Mouse (Mus musculus): ENCODE results near the gene Hoxa6.

Hoxa6 gene

GRCm38 (mm10) chr6:52216691-52217458, 8.4 kb upstream of the Hoxa6 start:
- no peak for DNase-seq (ENCODE audit: low read depth, low spot score)

GRCm38 (mm10) chr6:52215771-52216535, 7.4 kb upstream of the Hoxa6 start:
- no peak for DNase-seq (ENCODE audit: low read depth, low spot score)

GRCm38 (mm10) chr6:52215070-52215469, 6.5 kb upstream of the Hoxa6 start:
- no peak for DNase-seq (ENCODE audit: low read depth, low spot score)

- no peak for DNase-seq (ENCODE audit: low read depth, low spot score)
These were observed 5.7 kb upstream of the Hoxa6 start for GRCm38 (mm10) chr6:52214271-52214670.

- DNase-seq (ENCODE audit: low read depth, low spot score): no peak
These were observed 4.8 kb upstream of the Hoxa6 start, which contains the start of the genes Hoxa3 and Gm28308 for GRCm38 (mm10) chr6:52213119-52213986. Gene Hoxa3, minus strand, starts transcription at chr6:52213336. Gene Gm28308, minus strand, starts transcription at chr6:52213339.

- no peak for DNase-seq (ENCODE audit: low read depth, low spot score)
These were observed 4.1 kb upstream of the Hoxa6 start for GRCm38 (mm10) chr6:52212556-52213118.

- DNase-seq (ENCODE audit: low read depth, low spot score): no peak
These were observed 3.4 kb upstream of the Hoxa6 start for GRCm38 (mm10) chr6:52211961-52212360.

- DNase-seq (ENCODE audit: low read depth, low spot score): no peak
These were observed 2.8 kb upstream of the Hoxa6 start for GRCm38 (mm10) chr6:52211170-52211935.

GRCm38 (mm10) chr6:52209685-52210046, 1.1 kb upstream of the Hoxa6 start:
- DNase-seq (ENCODE audit: low read depth, low spot score): no peak

GRCm38 (mm10) chr6:52208868-52209684, 554 bp upstream of the Hoxa6 start:
- no peak for DNase-seq (ENCODE audit: low read depth, low spot score)

- DNase-seq (ENCODE audit: low read depth, low spot score): no peak
These were observed 892 bp downstream of the Hoxa6 start for GRCm38 (mm10) chr6:52207684-52207976.

GRCm38 (mm10) chr6:52206882-52207683, 1.4 kb downstream of the Hoxa6 start:
- DNase-seq (ENCODE audit: low read depth, low spot score): no peak

- DNase-seq (ENCODE audit: low read depth, low spot score): no peak
These were observed 2.6 kb downstream of the Hoxa6 start for GRCm38 (mm10) chr6:52205638-52206621.

GRCm38 (mm10) chr6:52205221-52205620, 3.3 kb downstream of the Hoxa6 start:
- DNase-seq (ENCODE audit: low read depth, low spot score): no peak

- DNase-seq (ENCODE audit: low read depth, low spot score): no peak
These were observed 4.3 kb downstream of the Hoxa6 start, which contains the start of gene Hoxa5 for GRCm38 (mm10) chr6:52204050-52204752. Gene Hoxa5, minus strand, starts transcription at chr6:52204587.

- DNase-seq (ENCODE audit: low read depth, low spot score): no peak
These were observed 5.0 kb downstream of the Hoxa6 start for GRCm38 (mm10) chr6:52203371-52204049.

GRCm38 (mm10) chr6:52203121-52203370, 5.5 kb downstream of the Hoxa6 start:
- DNase-seq (ENCODE audit: low read depth, low spot score): no peak

All from c-Kit-negative CD71-positive TER-119-positive erythroid progenitor cells, embryonic 14.5 days (primary cell).